Mouse (Mus musculus) spleen, adult 12 weeks (tissue): Measurements from ENCODE around the gene Usp13.

ENCODE experiments used
- DNase-seq: peaks from one replicate; pipeline ENCODE4 v3.0.0; 2022; ENCODE audit warnings: low spot score

Gene Usp13

DNA sequence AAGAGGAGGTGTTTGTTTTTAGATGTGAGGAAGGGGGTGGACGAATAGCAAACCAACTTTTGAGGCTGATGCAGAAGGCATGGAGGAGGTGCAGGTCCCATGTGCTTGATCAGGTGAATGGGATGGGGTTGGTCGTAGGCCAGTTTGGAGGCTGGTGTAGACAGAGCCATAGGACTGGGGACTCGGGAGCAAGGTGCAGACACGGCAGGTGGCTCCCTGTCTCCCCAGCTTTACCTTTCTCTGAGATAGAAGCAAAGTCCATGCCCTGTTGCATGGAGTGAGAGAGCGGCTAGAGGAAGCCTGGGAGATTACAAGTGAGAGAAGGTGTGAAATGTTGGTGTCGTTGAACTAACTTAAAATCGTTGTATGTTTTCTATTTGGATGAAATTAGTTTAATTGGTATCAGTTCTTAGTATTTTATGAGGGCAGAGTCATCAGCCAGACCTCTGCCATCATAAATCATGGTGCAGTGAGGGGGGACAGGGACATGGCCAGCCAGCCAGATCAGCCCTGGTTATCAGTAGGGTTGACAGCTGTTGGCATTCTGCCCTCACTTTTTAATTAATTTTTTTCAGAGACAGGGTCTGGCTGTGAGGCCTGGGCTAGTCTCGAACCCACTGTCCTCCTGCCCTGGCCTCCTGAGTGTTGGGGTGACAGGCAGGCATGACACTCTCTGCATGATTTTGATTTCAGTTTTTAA lies 122.6 kb downstream of the Usp13 start:
- DNase-seq = no peak

DNA sequence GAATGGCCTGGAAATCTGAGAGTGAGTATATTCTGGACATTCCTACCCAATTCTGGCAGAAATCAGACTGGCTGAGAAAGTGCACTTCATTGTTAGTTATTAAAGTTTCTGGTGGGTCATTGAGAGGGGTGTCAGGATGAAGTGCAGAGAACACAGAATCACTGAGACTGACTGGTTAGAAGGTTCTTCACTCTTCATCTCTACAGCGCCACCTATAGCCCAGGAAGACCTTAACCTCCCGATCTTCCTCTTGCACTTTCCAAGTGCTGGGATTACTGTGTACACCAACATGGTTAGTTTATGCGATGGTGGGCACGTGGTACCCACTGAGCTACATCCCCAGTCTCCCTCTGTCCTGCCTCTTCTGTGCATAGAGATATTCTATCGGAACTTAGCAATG lies 130.1 kb downstream of the Usp13 start:
- no peak for DNase-seq

DNA sequence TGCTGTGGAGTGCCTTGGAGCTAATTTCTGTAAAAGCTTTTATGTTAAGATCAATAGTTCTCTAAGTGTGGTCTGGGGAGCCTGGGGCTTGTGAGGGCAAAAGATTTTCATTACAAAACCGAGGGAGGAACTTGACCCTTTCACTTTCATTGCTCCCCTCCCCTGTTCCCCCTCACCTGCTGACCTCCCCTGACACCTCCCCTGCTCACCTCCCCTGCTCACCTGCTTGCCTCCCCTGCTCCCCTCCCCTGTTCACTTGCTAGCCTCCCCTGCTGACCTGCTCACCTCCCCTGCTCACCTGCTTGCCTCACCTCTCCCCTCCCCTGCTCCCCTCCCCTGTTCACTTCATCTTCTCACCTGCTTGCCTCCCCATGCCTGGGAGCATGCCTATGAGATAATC lies 134.0 kb downstream of the Usp13 start:
- DNase-seq = no peak

DNA sequence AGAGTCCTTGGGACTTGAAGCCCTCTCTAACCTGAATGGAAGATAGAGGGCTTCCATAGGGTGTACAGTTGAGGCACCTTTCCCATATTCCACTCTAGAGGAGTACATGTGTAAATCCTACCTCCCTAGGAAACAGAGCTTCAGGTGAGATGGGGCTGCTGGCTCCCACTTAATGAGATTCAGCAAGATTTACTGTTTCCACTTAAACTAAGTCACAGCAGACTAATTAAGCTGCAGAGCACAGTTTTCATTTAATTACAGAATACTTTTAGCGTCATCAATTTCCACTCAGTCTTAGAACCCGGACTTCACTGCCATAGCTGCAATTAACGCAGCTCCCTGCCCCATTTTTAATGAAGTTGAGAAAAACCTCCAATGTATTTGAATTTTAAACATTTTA lies 144.1 kb downstream of the Usp13 start:
- DNase-seq = no peak

DNA sequence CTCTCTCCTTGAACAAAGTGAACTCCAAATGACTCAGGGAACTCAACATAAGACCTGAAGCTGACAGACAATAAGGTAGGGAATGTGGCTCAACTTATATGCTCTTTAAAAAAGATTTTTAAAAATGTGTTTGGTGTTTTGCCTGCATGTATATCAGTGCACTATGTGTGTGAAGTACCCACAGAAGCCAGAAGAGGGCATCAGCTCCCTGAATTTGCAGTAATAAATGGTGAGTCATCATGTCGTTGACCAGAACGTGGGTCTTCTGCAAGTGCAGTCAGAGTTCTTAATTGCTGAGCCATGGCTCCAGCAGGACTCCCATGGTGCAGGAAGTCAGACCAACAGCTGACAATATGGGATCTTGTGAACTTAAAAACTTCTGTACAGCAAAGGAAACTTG lies 148.2 kb downstream of the Usp13 start:
- DNase-seq = no peak

DNA sequence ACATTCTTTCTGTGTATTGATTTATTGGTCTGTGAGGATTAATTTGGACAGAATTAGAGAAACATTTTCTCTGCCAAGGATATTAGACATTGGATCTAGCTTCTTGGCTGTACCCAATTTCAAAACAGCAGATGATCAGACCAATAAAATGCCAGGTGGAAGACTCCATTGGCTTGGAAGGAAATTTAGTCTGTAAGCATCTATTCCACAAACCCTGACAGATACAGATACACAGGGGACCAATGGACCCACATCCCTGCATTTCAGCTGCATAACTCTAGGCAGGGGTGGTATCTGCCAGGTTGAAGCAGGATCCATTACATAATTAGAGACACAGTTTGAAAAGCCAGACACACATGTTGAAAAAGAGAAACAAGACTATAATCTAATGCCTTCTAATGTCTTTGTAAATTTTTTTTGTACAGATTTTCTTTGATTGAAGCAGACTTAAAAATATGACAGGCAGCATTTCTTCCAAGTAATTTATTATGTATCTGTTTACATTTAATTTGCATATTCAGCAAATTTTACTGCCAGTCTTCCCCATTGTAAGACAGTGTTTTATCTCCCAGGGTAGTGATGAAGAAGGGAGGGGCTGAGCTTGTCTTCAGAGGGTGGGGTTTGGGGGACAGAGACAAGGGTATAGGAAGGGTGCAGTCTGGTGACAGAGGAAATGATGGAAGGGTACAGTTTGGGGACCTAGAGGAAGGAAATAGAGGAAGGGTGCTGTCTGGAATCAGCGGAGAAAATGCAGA lies 151.5 kb downstream of the Usp13 start:
- no peak for DNase-seq

DNA sequence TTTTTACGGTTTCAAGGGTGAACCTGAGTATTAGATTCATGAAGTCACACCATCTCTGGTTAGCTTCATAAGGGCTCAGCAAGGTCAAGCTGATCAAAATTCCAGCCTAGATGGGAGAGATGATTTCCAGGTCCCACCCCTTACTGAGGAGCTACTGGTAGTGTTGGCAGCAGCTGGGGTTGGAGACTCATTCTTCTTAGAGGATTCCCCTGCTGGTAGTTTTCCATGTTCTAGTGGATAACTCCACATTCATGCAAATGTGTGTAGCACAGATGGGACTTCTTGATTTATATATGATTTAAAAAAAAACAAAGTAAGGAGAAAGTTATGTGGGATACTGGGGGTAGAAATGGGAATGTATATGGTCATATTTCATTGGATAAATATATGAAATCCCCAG lies 152.9 kb downstream of the Usp13 start:
- no peak for DNase-seq

DNA sequence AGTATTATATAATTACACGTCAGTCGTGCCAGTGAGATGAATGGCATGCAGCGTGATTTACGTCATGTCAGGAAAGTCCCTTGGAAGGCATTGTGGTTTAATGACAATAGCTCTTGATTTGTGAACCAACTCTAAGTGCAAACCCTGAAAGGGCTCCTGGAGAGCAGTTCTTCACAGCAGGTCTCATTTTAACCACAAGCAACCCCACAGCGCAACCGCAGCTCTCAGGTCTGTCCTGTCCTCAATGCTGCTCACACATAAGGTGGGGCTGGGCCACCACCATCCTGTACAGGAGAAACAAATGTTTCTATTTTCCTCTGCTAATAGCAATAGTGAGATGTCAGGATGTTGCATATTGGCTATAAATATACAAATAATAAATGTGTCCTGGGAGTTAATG lies 161.9 kb downstream of the Usp13 start:
- DNase-seq = no peak

DNA sequence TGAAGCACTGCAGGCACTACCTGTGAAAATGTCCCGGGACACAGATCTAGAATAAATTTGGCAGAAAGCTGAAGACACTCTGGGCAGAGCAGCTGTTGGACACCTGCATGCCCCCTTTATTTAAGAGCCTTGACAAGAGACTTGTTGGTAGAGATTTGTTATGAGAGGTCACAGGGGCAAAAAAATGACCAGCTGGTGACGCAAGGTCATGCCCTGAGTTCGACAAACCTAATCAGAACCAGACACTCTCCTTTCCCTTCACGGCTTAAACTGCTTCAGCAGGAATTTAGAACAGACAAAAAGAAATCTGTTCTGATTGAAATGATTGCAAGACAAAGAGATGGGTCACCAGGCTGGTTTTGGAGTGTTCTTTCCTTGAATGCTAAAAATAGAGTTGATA lies 162.6 kb downstream of the Usp13 start:
- no peak for DNase-seq

DNA sequence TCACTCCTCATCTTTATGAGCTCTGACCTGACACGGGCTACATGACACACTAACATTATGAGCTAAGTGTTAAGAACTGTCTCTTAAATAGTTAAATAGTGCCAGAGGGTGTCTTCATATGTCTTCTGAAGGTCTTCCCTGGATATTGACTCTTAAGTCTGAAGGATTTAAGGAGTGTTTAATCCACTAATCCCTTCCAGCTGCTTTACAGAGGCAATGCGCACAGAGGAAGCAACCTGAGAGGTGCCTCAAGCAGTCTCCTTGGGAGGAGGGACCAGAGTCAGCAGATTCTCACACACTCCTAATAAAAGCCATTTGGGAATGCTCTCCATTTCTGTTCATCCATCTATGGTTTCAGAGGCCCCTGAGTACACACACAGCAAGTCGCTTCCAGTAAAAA lies 167.8 kb downstream of the Usp13 start:
- no peak for DNase-seq
